Mouse (Mus musculus): Measurements from ENCODE around the gene Olfr1039.
"Not testable (repeated sequence)": the region's sequence is repeated elsewhere in the genome, so short reads cannot be mapped to it uniquely, and the experiment has no call there.

The Olfr1039 gene

DNA sequence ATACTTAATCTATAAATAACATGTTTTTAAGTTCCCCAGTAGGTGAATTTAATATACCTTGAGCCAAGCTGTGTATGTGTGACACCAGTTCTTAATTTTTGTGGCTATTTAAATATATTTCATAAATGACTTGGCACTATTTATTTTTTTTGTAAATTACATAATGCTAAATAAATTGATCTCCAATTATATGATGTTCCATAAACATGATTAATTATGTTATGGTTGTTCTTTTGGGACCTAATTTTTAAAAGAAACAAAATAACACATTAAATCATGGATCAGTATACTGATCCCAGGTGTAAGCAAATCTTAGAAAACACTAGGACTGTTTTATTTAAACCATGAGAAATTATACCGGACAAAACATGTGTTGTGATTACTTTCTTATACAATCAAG is at the start of gene Olfr1039:
Gene Olfr1039, minus strand, starts transcription at position 101 of the 400 bp plus-strand sequence.
- no peak for DNase-seq (ENCODE audit: inconsistent age in 2 of 2, low spot score in 1 of 2)

DNA sequence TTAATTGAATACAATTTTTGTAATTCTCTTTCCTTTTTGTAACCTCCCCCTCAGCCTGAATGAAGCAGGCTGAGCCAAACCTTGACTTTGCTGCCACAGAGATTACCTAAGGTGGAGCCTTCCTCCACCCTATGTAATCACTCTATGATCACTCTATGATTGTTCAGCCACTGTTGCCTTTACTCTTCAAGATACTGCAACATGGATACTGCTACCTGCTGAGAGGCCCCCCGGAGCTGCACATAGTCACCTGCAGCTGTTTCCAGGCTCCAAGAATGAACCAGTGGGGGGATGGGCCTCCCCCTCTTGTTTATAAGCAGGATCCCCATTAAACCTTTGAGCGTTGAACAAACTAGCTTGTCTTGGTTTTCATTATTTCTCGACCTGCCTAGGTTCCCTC is 44.2 kb upstream of the Olfr1039 start:
- DNase-seq (ENCODE audit: inconsistent age in 2 of 2, low spot score in 1 of 2) = no peak

DNA sequence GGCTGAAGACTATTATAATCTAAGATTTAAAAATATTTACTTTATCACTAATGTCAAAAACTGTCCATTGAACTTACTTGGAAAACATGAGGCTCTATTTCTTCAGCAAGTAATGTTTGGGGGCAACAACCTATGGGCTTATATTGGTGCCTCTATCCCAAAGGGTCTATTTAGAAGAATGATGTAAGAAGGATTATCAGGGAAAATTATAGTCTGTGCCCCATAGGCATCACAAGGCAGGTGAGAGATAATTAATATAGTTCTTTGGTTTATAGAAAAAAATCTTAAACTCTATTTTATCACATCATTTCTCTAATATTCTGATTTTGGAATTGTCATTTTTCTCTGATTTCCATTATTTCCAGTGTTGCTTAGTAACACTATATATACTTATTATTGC is 42.0 kb upstream of the Olfr1039 start, which contains the start of gene Olfr1044:
Gene Olfr1044, minus strand, starts transcription at position 101 of the 400 bp plus-strand sequence.
- no peak for DNase-seq (ENCODE audit: inconsistent age in 2 of 2, low spot score in 1 of 2)

DNA sequence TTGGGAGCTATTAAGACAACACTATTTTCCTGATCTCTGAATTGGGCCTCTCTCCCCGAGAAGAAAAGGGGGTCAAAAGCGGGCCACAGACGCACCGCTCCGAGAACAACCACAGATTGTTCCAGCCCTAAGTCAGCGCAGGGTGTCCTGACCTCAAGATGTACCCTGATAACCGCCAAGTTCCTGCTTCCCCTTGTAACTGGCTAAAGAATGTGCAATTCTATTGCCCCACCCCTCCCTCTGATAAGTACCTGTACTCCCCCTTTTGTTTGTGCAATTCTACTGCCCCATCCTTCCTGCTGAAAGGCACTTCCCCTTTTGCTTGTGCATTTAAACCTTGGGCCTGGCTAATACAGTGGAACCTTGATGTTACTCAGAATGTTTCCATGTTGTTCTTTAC is 39.7 kb upstream of the Olfr1039 start:
- DNase-seq (ENCODE audit: inconsistent age in 2 of 2, low spot score in 1 of 2) = not testable (repeated sequence)

DNA sequence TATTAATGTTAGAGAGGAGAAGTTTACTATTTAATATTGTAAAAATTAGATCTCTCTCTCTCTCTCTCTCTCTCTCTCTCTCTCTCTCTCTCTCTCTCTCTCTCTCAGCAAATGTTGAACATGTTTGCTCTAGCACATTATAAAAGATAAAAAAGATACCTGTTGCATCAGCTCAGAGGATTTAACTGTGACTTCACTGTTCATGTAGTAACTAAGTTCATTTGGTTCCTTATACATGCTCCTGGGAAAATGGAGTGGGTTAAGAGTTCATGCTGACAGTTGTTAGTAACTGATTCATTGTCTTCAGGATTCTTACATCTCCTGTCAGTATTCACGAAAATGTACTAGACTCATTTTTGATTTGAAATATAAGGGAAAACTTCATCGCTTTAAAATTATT is 31.7 kb upstream of the Olfr1039 start, which contains the start of gene Olfr1043:
Gene Olfr1043, minus strand, starts transcription at position 101 of the 400 bp plus-strand sequence.
- DNase-seq (ENCODE audit: inconsistent age in 2 of 2, low spot score in 1 of 2) = no peak

DNA sequence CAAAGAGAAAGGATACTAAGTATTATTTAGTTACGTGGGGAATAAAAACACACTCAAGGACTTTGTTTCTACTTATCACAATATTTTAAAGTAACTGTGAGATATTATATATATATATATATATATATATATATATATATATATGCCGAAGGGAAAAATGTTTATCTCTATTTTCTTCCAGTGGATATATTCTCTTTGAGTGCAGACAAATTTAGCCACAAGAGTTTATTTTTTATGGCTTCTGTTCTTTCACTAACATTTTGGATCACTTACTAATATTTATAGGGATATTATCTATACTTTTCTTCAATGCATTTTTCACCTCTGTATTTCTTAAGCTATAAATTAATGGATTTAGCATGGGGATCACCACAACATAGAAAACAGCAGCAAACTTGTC is 26.0 kb upstream of the Olfr1039 start, which contains the start of gene Olfr1042:
Gene Olfr1042, minus strand, starts transcription at position 101 of the 400 bp plus-strand sequence.
- DNase-seq (ENCODE audit: inconsistent age in 2 of 2, low spot score in 1 of 2) = no peak

DNA sequence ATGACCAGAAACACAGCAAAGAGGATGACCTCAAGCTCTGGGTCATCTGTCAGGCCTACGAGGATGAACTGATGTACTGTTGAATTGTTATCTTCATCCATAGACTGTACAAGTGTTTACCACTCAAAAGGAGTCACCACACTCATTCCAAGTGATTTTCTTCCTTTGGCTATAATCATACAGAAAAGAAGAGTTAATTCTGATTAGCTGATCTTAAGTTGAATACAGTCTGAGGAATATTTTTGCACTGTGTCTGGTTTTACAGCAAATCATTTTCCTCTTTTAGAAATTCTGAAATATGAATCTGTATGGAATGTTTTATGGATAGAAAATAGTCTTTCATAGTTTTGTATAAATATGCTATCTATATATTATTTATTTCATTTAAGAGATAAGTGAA is 10.9 kb upstream of the Olfr1039 start, which contains the start of gene Olfr1040:
Gene Olfr1040, minus strand, starts transcription at position 101 of the 400 bp plus-strand sequence.
- DNase-seq (ENCODE audit: inconsistent age in 2 of 2, low spot score in 1 of 2) = no peak

DNA sequence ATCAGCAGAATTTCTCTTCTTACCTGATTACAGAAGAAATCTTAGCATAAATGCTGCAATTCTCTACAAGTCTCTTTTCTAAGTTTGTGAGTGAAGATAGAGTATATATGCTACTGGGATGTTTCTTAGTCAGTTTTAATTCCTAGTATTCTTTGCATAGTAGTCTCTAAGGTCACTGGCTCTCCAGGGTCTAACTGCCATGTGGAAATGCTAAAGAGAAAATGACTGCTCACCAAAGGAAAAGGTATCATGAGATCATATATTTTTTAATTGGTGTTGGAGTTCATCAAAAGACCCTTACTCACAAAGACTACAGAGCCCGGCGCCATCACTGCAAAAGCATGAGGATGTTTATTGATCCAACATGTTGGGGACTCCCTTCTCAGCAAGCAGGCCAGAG is 48.4 kb downstream of the Olfr1039 start, which contains the start of gene Olfr1037:
Gene Olfr1037, minus strand, starts transcription at position 101 of the 400 bp plus-strand sequence.
- no peak for DNase-seq (ENCODE audit: inconsistent age in 2 of 2, low spot score in 1 of 2)

DNA sequence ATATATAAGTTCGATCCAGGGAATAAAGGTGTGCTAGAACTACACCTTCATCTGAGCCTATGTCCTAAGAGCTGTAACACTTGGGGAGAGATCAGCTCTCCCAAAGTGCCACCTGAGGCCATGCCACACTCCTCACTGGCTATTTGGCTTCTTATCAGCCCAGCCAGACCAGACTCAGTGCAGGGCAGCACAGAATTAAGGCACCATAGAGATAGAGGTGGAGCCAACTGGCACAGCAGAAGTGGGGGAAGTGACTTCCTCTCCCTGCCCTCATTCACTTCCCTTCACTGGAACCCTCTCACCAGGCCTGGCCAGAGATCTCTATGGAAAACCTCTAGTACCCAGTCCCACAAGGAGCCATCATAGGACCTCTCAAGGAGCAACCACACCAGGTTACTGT is 55.2 kb downstream of the Olfr1039 start:
- DNase-seq (ENCODE audit: inconsistent age in 2 of 2, low spot score in 1 of 2) = not testable (repeated sequence)

Data from adrenal gland, adult (tissue).